Mouse (Mus musculus) kidney, postnatal 0 days (tissue): ENCODE measurements around the gene Olfr564. TPM values are rescaled to one million over a fixed set of nuclear protein-coding genes. Genes with fewer than 3 reads are reported as not detected.

Experiments
- ATAC-seq: fragments of 200-750 bp; cut with Nextera tagmentation; replicated peaks from 2 replicates; pipeline ENCODE4 v1.8.0; 2017; ENCODE audit warnings: low read depth, moderate number of reproducible peaks, moderate TSS enrichment, moderate library complexity; ENCODE audit not compliant: low FRiP score
- DNase-seq: peaks from one replicate; pipeline ENCODE4 v3.0.0-alpha.2; 2016; ENCODE audit warnings: low spot score
- H3K27ac ChIP-seq: fragments of 300-500 bp; sonication (generic); 2 replicates; pipeline ENCODE4 v1.5.1; 2014; ENCODE audit warnings: mild to moderate bottlenecking
- H3K27me3 ChIP-seq: fragments of 300-500 bp; sonication (generic); 2 replicates; pipeline ENCODE4 v1.6.1; 2014; ENCODE audit warnings: low read length, mixed read lengths; ENCODE audit not compliant: insufficient read depth
- H3K36me3 ChIP-seq: fragments of 300-500 bp; sonication (generic); 2 replicates; pipeline ENCODE4 v1.6.1; 2014; ENCODE audit warnings: low read length, mixed read lengths; ENCODE audit not compliant: insufficient read depth
- H3K4me1 ChIP-seq: fragments of 300-500 bp; sonication (generic); replicated peaks from 2 replicates; pipeline ENCODE4 v1.6.1; 2014; ENCODE audit warnings: antibody characterized with exemption, low read length, mixed read lengths; ENCODE audit not compliant: insufficient read depth
- H3K4me2 ChIP-seq: fragments of 300-500 bp; sonication (generic); 2 replicates; pipeline ENCODE4 v1.6.1; 2014; ENCODE audit warnings: mild to moderate bottlenecking, low read length, moderate library complexity, mixed read lengths
- H3K4me3 ChIP-seq: fragments of 300-500 bp; sonication (generic); replicated peaks from 2 replicates; pipeline ENCODE4 v1.5.1; 2014; ENCODE audit warnings: low read depth, low read length
- H3K9ac ChIP-seq: fragments of 300-500 bp; sonication (generic); 2 replicates; pipeline ENCODE4 v1.6.1; 2014; ENCODE audit warnings: low read depth, low read length
- H3K9me3 ChIP-seq: fragments of 300-500 bp; sonication (generic); replicated peaks from 2 replicates; pipeline ENCODE4 v1.6.1; 2016; ENCODE audit warnings: low read length, inconsistent platforms, mixed read lengths
- CTCF ChIP-seq: IDR thresholded peaks from 2 replicates; pipeline ENCODE4 v1.5.1; 2016; ENCODE audit warnings: antibody characterized with exemption, low read depth, mild to moderate bottlenecking, moderate library complexity
- WGBS: fragments of 180-500 bp; shearing (Covaris S2); extraction: QIAGEN DNeasy Blood & Tissue Kit; methylation state at CpG from one replicate; pipeline ENCODE4 v1.1.7; 2014; 5-methylcytosine and 5-hydroxymethylcytosine counted together
- polyA plus RNA-seq: library from polyadenylated mRNA; unstranded; fragments of >200 nt; fragmentation: Nextera tagmentation; extraction: Ambion mirVana; gene quantifications from 2 replicates; pipeline ENCODE4 v1.2.1, GENCODE M21; 2015

Gene Olfr564
- polyA plus RNA-seq: not detected in 2 replicates

- H3K4me3 ChIP-seq: no peak within 1 kb of the TSS
- no peak within 1 kb of the TSS for H3K27ac ChIP-seq
- no peaks in the 10 kb centered on the region for H3K27me3 ChIP-seq
- TF ChIP-seq CTCF: no peak
- no peaks in the 10 kb centered on the region for H3K36me3 ChIP-seq
- H3K9me3 ChIP-seq: no peaks in the 10 kb centered on the region
- H3K4me2 ChIP-seq: no peak within 1 kb of the TSS
- ATAC-seq (no peak), DNase-seq (no peak)
- no peak within 1 kb of the TSS for H3K9ac ChIP-seq
- no peaks in the 10 kb centered on the region for H3K4me1 ChIP-seq
Observed at GRCm38 (mm10) chr7:102803180-102803579, at the start of gene Olfr564. Gene Olfr564 (plus strand): TSS chr7:102803480.

GRCm38 (mm10) chr7:102759266-102759665, 44.0 kb upstream of the Olfr564 start, which contains the start of the genes Olfr560 and Olfr78:
Gene Olfr560 (minus strand): TSS chr7:102759366.
Gene Olfr78 (minus strand): TSS chr7:102759471.
- H3K9me3 ChIP-seq: no peaks in the 10 kb centered on the region
- no peaks in the 10 kb centered on the region for H3K36me3 ChIP-seq
- TF ChIP-seq CTCF: no peak
- H3K27me3 ChIP-seq: no peaks in the 10 kb centered on the region
- H3K27ac ChIP-seq: no peak within 1 kb of the TSS
- WGBS: 83% methylated on average over 4 of the region's 4 CpGs
- no peaks in the 10 kb centered on the region for H3K4me1 ChIP-seq
- DNase-seq (no peak), ATAC-seq (no peak)
- no peak within 1 kb of the TSS for H3K9ac ChIP-seq
- H3K4me3 ChIP-seq: no peak within 1 kb of the TSS
- H3K4me2 ChIP-seq: no peak within 1 kb of the TSS

GRCm38 (mm10) chr7:102770921-102771320, 32.4 kb upstream of the Olfr564 start, which contains the start of gene Olfr561:
Gene Olfr561 (plus strand): TSS chr7:102771221.
- no peak for TF ChIP-seq CTCF
- H3K4me2 ChIP-seq: no peak within 1 kb of the TSS
- no peak within 1 kb of the TSS for H3K4me3 ChIP-seq
- H3K27ac ChIP-seq: no peak within 1 kb of the TSS
- no peaks in the 10 kb centered on the region for H3K9me3 ChIP-seq
- H3K27me3 ChIP-seq: no peaks in the 10 kb centered on the region
- no peaks in the 10 kb centered on the region for H3K36me3 ChIP-seq
- DNase-seq: no peak
- no peaks in the 10 kb centered on the region for H3K4me1 ChIP-seq
- 66% methylated on average over 2 of the region's 2 CpGs for WGBS
- H3K9ac ChIP-seq: no peak within 1 kb of the TSS
- ATAC-seq: no peak

Other genes with a start within 250 kb of the Olfr564 start
- 1.1 TPM in 2 replicates for gene Trim21, start 238.0 kb upstream of the Olfr564 start, polyA plus RNA-seq
- gene Olfr550, start 232.0 kb upstream of the Olfr564 start, polyA plus RNA-seq: not detected in 2 replicates
- not detected in 2 replicates for gene Olfr551, start 211.6 kb upstream of the Olfr564 start, polyA plus RNA-seq
- not detected in 2 replicates for gene Olfr552, start 205.7 kb upstream of the Olfr564 start, polyA plus RNA-seq
- not detected in 2 replicates for gene Olfr553, start 185.3 kb upstream of the Olfr564 start, polyA plus RNA-seq
- not detected in 2 replicates for gene Olfr554, start 165.0 kb upstream of the Olfr564 start, polyA plus RNA-seq
- not detected in 2 replicates for gene Olfr555, start 144.7 kb upstream of the Olfr564 start, polyA plus RNA-seq
- not detected in 2 replicates for gene Olfr556, start 138.6 kb upstream of the Olfr564 start, polyA plus RNA-seq
- gene Trim68, start 116.2 kb upstream of the Olfr564 start, polyA plus RNA-seq: 10.6 and 11.3 TPM in 2 replicates
- not detected in 2 replicates for gene Olfr557, start 107.6 kb upstream of the Olfr564 start, polyA plus RNA-seq
- gene Olfr558, start 101.3 kb upstream of the Olfr564 start, polyA plus RNA-seq: 1.3 and 1.4 TPM in 2 replicates
- gene Olfr33, start 84.4 kb upstream of the Olfr564 start, polyA plus RNA-seq: not detected in 2 replicates
- not detected in 2 replicates for gene Olfr559, start 76.0 kb upstream of the Olfr564 start, polyA plus RNA-seq
- gene Olfr560, start 44.1 kb upstream of the Olfr564 start, polyA plus RNA-seq: not detected in 2 replicates
- gene Olfr78, start 44.0 kb upstream of the Olfr564 start, polyA plus RNA-seq: 0.50 and 0.63 TPM in 2 replicates
- 0.09 TPM in 1 of 2 replicates, not detected in the other for gene Olfr561, start 32.3 kb upstream of the Olfr564 start, polyA plus RNA-seq
- not detected in 2 replicates for gene Olfr566, start 55.3 kb downstream of the Olfr564 start, polyA plus RNA-seq
- gene Olfr568, start 73.6 kb downstream of the Olfr564 start, polyA plus RNA-seq: not detected in 2 replicates
- not detected in 2 replicates for gene Olfr569, start 87.4 kb downstream of the Olfr564 start, polyA plus RNA-seq
- gene Olfr570, start 91.1 kb downstream of the Olfr564 start, polyA plus RNA-seq: not detected in 2 replicates
- not detected in 2 replicates for gene Olfr571, start 114.1 kb downstream of the Olfr564 start, polyA plus RNA-seq
- gene Olfr572, start 120.9 kb downstream of the Olfr564 start, polyA plus RNA-seq: not detected in 2 replicates
- not detected in 2 replicates for gene Olfr573-ps1, start 139.1 kb downstream of the Olfr564 start, polyA plus RNA-seq
- gene Olfr574, start 145.0 kb downstream of the Olfr564 start, polyA plus RNA-seq: not detected in 2 replicates
- gene Olfr575, start 155.3 kb downstream of the Olfr564 start, polyA plus RNA-seq: not detected in 2 replicates
- gene Olfr576, start 159.2 kb downstream of the Olfr564 start, polyA plus RNA-seq: not detected in 2 replicates
- gene Olfr577, start 172.5 kb downstream of the Olfr564 start, polyA plus RNA-seq: not detected in 2 replicates
- not detected in 2 replicates for gene Olfr578, start 185.8 kb downstream of the Olfr564 start, polyA plus RNA-seq
- not detected in 2 replicates for gene Olfr582, start 234.5 kb downstream of the Olfr564 start, polyA plus RNA-seq
- not detected in 2 replicates for gene Olfr583, start 247.8 kb downstream of the Olfr564 start, polyA plus RNA-seq